Mouse (Mus musculus) heart, postnatal 0 days (tissue): ENCODE measurements around the gene Ptbp3.

Source experiments
- CTCF ChIP-seq: IDR thresholded peaks from 2 replicates; pipeline ENCODE4 v1.5.1; 2016; ENCODE audit warnings: antibody characterized with exemption, control low read depth, low read depth
- EP300 ChIP-seq: IDR thresholded peaks from 2 replicates; pipeline ENCODE4 v1.6.1; 2016; ENCODE audit warnings: antibody characterized with exemption, low read depth

DNA sequence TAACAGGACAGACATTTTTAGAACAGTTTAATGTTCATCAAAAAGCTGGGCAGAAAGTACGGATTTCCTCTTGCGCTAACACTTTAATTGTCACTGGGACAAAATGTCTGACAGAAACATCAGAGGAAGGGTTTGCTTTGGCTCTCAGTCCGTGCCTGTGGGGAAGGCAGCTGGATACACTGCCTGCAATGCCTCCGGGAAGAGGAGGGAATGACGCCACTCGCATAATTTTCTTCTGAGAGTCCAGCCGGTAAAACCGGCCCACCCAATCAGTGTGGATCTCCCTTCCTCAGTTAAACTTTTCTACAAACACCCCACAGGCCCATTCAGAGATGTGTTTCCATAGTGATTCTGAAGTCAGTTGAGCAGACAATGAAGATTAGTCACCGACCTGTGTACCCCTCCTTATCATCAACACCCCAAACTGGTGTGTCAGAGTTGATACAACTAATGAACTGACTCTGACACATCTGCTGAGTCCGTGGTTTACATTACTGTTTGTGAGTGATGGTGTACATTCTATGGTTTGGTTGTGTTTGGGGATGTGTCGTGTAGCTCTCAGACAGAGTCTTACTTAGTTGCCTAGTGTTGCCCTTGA lies 23.5 kb upstream of the Ptbp3 start:
- no peak for TF ChIP-seq CTCF
- no peak for TF ChIP-seq EP300
